Mouse (Mus musculus) forebrain, embryonic 11.5 days (tissue): Measurements from ENCODE around the gene Insrr. TPM values are rescaled to one million over a fixed set of nuclear protein-coding genes. Genes with fewer than 3 reads are reported as not detected.

Experiments used
- ATAC-seq: fragments of 200-750 bp; cut with Nextera tagmentation; replicated peaks from 2 replicates; pipeline ENCODE4 v1.8.0; 2017; ENCODE audit warnings: moderate TSS enrichment; ENCODE audit not compliant: low FRiP score
- DNase-seq: peaks from one replicate; pipeline ENCODE4 v3.0.0-alpha.2; 2017; ENCODE audit warnings: low spot score
- H3K27ac ChIP-seq: fragments of 300-500 bp; sonication (generic); 2 replicates; pipeline ENCODE4 v1.5.1; 2014; ENCODE audit warnings: low read depth, low read length
- H3K27me3 ChIP-seq: fragments of 300-500 bp; sonication (generic); 2 replicates; pipeline ENCODE4 v1.6.1; 2014; ENCODE audit warnings: mild to moderate bottlenecking, low read length, mixed read lengths; ENCODE audit not compliant: control insufficient read depth, insufficient read depth
- H3K36me3 ChIP-seq: fragments of 300-500 bp; sonication (generic); 2 replicates; pipeline ENCODE4 v1.6.1; 2014; ENCODE audit warnings: mild to moderate bottlenecking, low read length, moderate library complexity, mixed read lengths; ENCODE audit not compliant: control insufficient read depth, insufficient read depth
- H3K4me1 ChIP-seq: fragments of 300-500 bp; sonication (generic); replicated peaks from 2 replicates; pipeline ENCODE4 v1.6.1; 2014; ENCODE audit warnings: low read length, mixed read lengths; ENCODE audit not compliant: control insufficient read depth, insufficient read depth
- H3K4me2 ChIP-seq: fragments of 300-500 bp; sonication (generic); 2 replicates; pipeline ENCODE4 v1.6.1; 2014; ENCODE audit warnings: low read depth, mild to moderate bottlenecking, low read length, moderate library complexity, mixed read lengths; ENCODE audit not compliant: severe bottlenecking
- H3K4me3 ChIP-seq: fragments of 300-500 bp; sonication (generic); 2 replicates; pipeline ENCODE4 v1.5.1; 2014; ENCODE audit warnings: low read depth, low read length
- H3K9ac ChIP-seq: fragments of 300-500 bp; sonication (generic); 2 replicates; pipeline ENCODE4 v1.6.1; 2014; ENCODE audit warnings: low read length
- H3K9me3 ChIP-seq: fragments of 300-500 bp; sonication (generic); 2 replicates; pipeline ENCODE4 v1.6.1; 2016; ENCODE audit warnings: low read length, mixed read lengths; ENCODE audit not compliant: control insufficient read depth
- WGBS: fragments of 180-500 bp; shearing (Covaris S2); extraction: QIAGEN DNeasy Blood & Tissue Kit; methylation state at CpG from one replicate; pipeline ENCODE4 v1.1.7; 2014; 5-methylcytosine and 5-hydroxymethylcytosine counted together
- polyA plus RNA-seq: library from polyadenylated mRNA; unstranded; fragments of >200 nt; fragmentation: Nextera tagmentation; extraction: Ambion mirVana; gene quantifications from 2 replicates; pipeline ENCODE4 v1.2.1, GENCODE M21; 2014

Insrr gene
- polyA plus RNA-seq, 1 experiment from 2014 or later: 0.32 TPM

GRCm38 (mm10) chr3:87761408-87762375 lies 35.1 kb upstream of the Insrr start:
- Histone ChIP-seq H3K4me3 (no peak overlapping the region), H3K4me1 (peaks cover 7% of the 10 kb centered on the region; the same call in 1 of the 2 replicates), H3K4me2 (no peak overlapping the region), H3K9ac (no peak overlapping the region), H3K27ac (no peak overlapping the region), H3K9me3 (no peaks in the 10 kb centered on the region), H3K27me3 (no peaks in the 10 kb centered on the region; the same call in 1 of the 2 replicates), H3K36me3 (no peaks in the 10 kb centered on the region)
- DNase-seq (no peak), ATAC-seq (no peak)
- WGBS: 77% methylated on average over 20 of the region's 20 CpGs

GRCm38 (mm10) chr3:87763202-87763601 lies 33.5 kb upstream of the Insrr start:
- 51% methylated on average over 4 of the region's 4 CpGs for WGBS
- no peak overlapping the region for H3K4me3 ChIP-seq

GRCm38 (mm10) chr3:87763683-87764289 lies 33.0 kb upstream of the Insrr start:
- DNase-seq (peak; percentile 60), ATAC-seq (no peak)
- Histone ChIP-seq H3K9me3 (no peaks in the 10 kb centered on the region), H3K9ac (no peak overlapping the region), H3K36me3 (no peaks in the 10 kb centered on the region), H3K4me1 (peaks cover 7% of the 10 kb centered on the region; the same call in 1 of the 2 replicates), H3K4me3 (no peak overlapping the region), H3K4me2 (0 out of 2 replicates have a peak overlapping the region, but pooled peaks have one; percentile 8), H3K27ac (no peak overlapping the region), H3K27me3 (peaks cover 4% of the 10 kb centered on the region; the same call in 1 of the 2 replicates)
- WGBS: 24% methylated on average over 15 of the region's 15 CpGs

More at GRCm38 (mm10) chr3:87763202-87763601, 33.5 kb upstream of the Insrr start:
- no peak overlapping the region for H3K27ac ChIP-seq
- no peak overlapping the region for H3K9ac ChIP-seq
- H3K27me3 ChIP-seq: peaks cover under 1% of the 10 kb centered on the region; the same call in 1 of the 2 replicates
- no peaks in the 10 kb centered on the region for H3K9me3 ChIP-seq
- no peaks in the 10 kb centered on the region for H3K36me3 ChIP-seq
- H3K4me2 ChIP-seq: no peak overlapping the region
- ATAC-seq (no peak), DNase-seq (no peak)
- peaks cover 7% of the 10 kb centered on the region; the same call in 1 of the 2 replicates for H3K4me1 ChIP-seq

GRCm38 (mm10) chr3:87764506-87764905 lies 32.2 kb upstream of the Insrr start:
- H3K9ac ChIP-seq: no peak overlapping the region
- no peak for DNase-seq
- H3K27me3 ChIP-seq: peaks cover 10% of the 10 kb centered on the region; the same call in 1 of the 2 replicates
- 0 out of 2 replicates have a peak overlapping the region, but pooled peaks have one; percentile 3 for H3K27ac ChIP-seq
- no peaks in the 10 kb centered on the region for H3K9me3 ChIP-seq
- H3K36me3 ChIP-seq: no peaks in the 10 kb centered on the region
- ATAC-seq: no peak
- 33% methylated on average over 10 of the region's 10 CpGs for WGBS
- no peak overlapping the region for H3K4me2 ChIP-seq
- no peak overlapping the region for H3K4me3 ChIP-seq
- peaks cover 7% of the 10 kb centered on the region; the same call in 1 of the 2 replicates for H3K4me1 ChIP-seq

GRCm38 (mm10) chr3:87765091-87765490 lies 31.7 kb upstream of the Insrr start:
- H3K36me3 ChIP-seq: no peaks in the 10 kb centered on the region
- H3K9ac ChIP-seq: no peak overlapping the region
- H3K27ac ChIP-seq: 0 out of 2 replicates have a peak overlapping the region, but pooled peaks have one; percentile 3
- DNase-seq: peak; percentile 67
- WGBS: 12% methylated on average over 10 of the region's 10 CpGs
- ATAC-seq: no peak
- H3K4me3 ChIP-seq: no peak overlapping the region
- peaks cover 7% of the 10 kb centered on the region; the same call in 1 of the 2 replicates for H3K4me1 ChIP-seq
- peaks cover 11% of the 10 kb centered on the region; the same call in 1 of the 2 replicates for H3K27me3 ChIP-seq
- no peaks in the 10 kb centered on the region for H3K9me3 ChIP-seq
- H3K4me2 ChIP-seq: no peak overlapping the region

GRCm38 (mm10) chr3:87765631-87766283 lies 31.0 kb upstream of the Insrr start:
- H3K36me3 ChIP-seq: no peaks in the 10 kb centered on the region
- H3K4me2 ChIP-seq: no peak overlapping the region
- no peak overlapping the region for H3K9ac ChIP-seq
- DNase-seq (no peak), ATAC-seq (no peak)
- no peaks in the 10 kb centered on the region for H3K9me3 ChIP-seq
- H3K4me1 ChIP-seq: peaks cover 7% of the 10 kb centered on the region; the same call in 1 of the 2 replicates
- H3K4me3 ChIP-seq: no peak overlapping the region
- 76% methylated on average over 5 of the region's 5 CpGs for WGBS
- H3K27me3 ChIP-seq: peaks cover 11% of the 10 kb centered on the region; the same call in 1 of the 2 replicates
- H3K27ac ChIP-seq: 0 out of 2 replicates have a peak overlapping the region, but pooled peaks have one; percentile 3

GRCm38 (mm10) chr3:87766284-87766667 lies 30.5 kb upstream of the Insrr start:
- no peak overlapping the region for H3K9ac ChIP-seq
- H3K9me3 ChIP-seq: no peaks in the 10 kb centered on the region
- H3K4me1 ChIP-seq: peaks cover 7% of the 10 kb centered on the region; the same call in 1 of the 2 replicates
- no peak overlapping the region for H3K4me2 ChIP-seq
- no peak for ATAC-seq
- DNase-seq: no peak
- peaks cover 11% of the 10 kb centered on the region; the same call in 1 of the 2 replicates for H3K27me3 ChIP-seq
- H3K4me3 ChIP-seq: no peak overlapping the region
- H3K27ac ChIP-seq: no peak overlapping the region
- H3K36me3 ChIP-seq: no peaks in the 10 kb centered on the region
- 84% methylated on average over 3 of the region's 3 CpGs for WGBS

- no peak overlapping the region for H3K27ac ChIP-seq
- peaks cover 11% of the 10 kb centered on the region; the same call in 1 of the 2 replicates for H3K27me3 ChIP-seq
- peaks cover 7% of the 10 kb centered on the region; the same call in 1 of the 2 replicates for H3K4me1 ChIP-seq
- H3K4me2 ChIP-seq: no peak overlapping the region
- no peaks in the 10 kb centered on the region for H3K9me3 ChIP-seq
- 82% methylated on average over 8 of the region's 8 CpGs for WGBS
- ATAC-seq: no peak
- H3K9ac ChIP-seq: no peak overlapping the region
- H3K4me3 ChIP-seq: no peak overlapping the region
- H3K36me3 ChIP-seq: no peaks in the 10 kb centered on the region
- DNase-seq: no peak
Observed at GRCm38 (mm10) chr3:87767764-87768163, 29.0 kb upstream of the Insrr start.
